Mouse (Mus musculus) testis, postnatal 10 days (tissue): ENCODE data around the gene Gm6509.
"Not testable (repeated sequence)": the region's sequence is repeated elsewhere in the genome, so short reads cannot be mapped to it uniquely, and the experiment has no call there.

Source experiments
- DNase-seq: peaks from one replicate; pipeline ENCODE4 v3.0.0; 2021; ENCODE audit warnings: low spot score

The Gm6509 gene

DNA sequence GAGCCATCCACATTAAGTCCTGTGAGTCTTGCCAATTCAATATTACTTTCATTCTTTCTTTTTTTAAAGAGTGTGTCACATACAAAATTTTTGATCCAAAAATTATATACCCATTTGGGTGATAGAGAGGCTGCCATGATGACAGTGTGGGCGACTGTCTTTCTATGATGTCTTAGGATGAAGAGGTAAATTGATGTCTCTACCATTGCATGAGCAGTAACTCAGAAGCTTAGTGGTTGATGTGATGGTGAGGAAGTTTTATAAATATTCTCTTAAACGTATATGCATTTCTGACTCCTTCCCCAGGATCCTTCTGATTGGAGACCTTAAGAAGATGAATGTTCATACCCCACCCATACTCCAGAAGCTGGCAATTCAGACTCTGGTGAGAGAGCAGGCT, at the start of gene Gm6509:
Gene Gm6509, plus strand, starts transcription at position 301 of the 400 bp plus-strand sequence.
- not testable (repeated sequence) for DNase-seq

GRCm38 (mm10) chr5:94616242-94616641, 7.5 kb upstream of the Gm6509 start, which contains the start of gene Gm3147:
TSS of gene Gm3147 (minus strand) at chr5:94616342.
- not testable (repeated sequence) for DNase-seq

DNA sequence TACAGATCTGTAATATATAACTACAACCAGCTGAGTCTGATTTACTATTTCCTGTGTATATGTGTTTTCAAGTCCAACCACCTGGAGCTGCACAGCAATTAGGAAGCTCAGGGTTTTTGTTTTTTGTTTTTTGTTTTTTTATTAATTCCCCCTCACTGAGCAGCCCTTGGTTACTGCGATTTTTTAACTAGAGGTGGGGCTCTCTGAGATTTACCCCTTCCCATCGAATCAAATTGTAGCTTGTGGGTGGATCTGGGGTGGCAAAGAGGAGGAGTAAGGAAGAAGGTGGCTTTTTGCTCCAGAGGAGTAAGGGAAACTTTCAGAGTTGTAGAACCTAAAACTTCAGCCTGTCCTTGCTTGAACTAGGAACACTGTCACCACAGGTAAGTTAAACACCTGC, 24.3 kb downstream of the Gm6509 start, which contains the start of gene Gm6205:
Gene Gm6205, plus strand, starts transcription at position 301 of the 400 bp plus-strand sequence.
- DNase-seq: not testable (repeated sequence)
